Mouse (Mus musculus) liver, postnatal 0 days (tissue): ENCODE results near the gene Dzip1l.

Experiments used
- CTCF ChIP-seq: sonication (generic); IDR thresholded peaks from 2 replicates; pipeline ENCODE4 v1.5.1; 2016; ENCODE audit warnings: antibody characterized with exemption, low read depth
- EP300 ChIP-seq: IDR thresholded peaks from 2 replicates; pipeline ENCODE4 v1.6.1; 2016; ENCODE audit warnings: antibody characterized with exemption, low read depth, mild to moderate bottlenecking

DNA sequence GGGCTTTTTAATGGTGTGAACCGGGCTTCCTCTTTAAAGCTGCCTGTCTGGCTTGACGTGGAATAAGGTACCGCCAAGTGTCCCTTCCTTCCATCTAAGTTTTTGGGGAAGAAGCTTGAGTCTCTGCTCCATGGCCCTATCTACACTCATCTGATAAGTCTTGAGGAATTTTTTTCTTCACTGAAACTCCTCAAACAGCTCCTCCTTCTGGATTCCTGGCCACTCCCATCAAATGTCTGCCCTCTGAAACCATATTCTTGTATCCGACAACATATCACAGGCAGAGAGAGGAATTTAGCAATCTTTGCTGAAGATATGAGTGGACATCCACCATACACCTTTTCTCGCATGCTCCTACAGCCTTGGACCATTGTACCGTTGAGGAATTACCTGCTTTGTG, 77.0 kb downstream of the Dzip1l start:
- TF ChIP-seq CTCF (no peak), EP300 (no peak)
